Mouse (Mus musculus): ENCODE measurements around the gene Usp26.

The Usp26 gene

GRCm38 (mm10) chrX:51801133-51801532 lies at the start of gene Usp26:
TSS of gene Usp26 (minus strand) at chrX:51801233.
- in situ Hi-C loops (cut with MseI, MboI): no loop called here

- in situ Hi-C loops (cut with MseI, MboI): no loop called here
Observed at GRCm38 (mm10) chrX:51814466-51815247, 13.6 kb upstream of the Usp26 start.

DNA sequence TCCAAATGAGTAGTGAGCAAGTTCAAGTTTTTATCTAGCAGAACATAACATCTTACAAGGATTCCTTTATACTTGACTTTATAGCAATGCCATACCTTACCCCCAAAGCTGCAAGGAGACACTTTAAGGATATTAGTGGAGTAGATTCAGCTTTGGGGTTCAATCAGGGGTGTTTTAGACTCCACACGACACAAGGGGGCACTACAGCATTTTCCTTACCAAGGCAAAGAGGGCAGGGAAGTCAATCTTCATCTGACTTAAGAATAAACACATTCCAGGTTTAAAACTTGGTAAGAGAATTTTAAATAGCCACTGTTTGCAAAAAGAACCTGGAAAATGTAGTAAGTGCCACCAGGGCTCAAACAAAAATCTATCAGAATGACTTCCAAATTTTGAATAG lies 33.6 kb downstream of the Usp26 start:
- in situ Hi-C loops (cut with MseI, MboI): no loop called here

DNA sequence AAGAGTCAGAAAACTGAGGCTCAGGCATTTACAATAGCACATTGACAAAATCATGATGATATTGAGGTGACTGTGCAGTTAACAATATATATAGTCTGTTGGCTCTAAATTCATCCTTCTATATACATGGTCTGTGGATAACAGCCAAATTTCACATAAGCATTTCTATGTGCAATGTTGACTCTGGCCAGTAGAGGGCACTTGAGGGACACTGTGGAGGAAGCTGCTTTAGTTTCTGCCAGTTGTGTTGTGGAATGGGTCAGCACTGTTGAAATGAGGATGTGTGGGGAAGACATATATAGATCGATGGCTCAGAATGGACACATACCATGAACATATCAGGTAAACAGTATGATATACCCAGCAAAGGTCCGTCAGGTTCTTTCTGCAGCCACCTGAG lies 64.6 kb downstream of the Usp26 start:
- in situ Hi-C loops (cut with MseI, MboI): no loop called here

- in situ Hi-C loops (cut with MseI, MboI): no loop called here
Observed at GRCm38 (mm10) chrX:51714086-51714745, 86.8 kb downstream of the Usp26 start.

GRCm38 (mm10) chrX:51712996-51713395 lies 88.0 kb downstream of the Usp26 start:
- in situ Hi-C loops (cut with MseI, MboI): no loop called here
